Mouse (Mus musculus) C2C12 (cell line): Measurements from ENCODE around the gene Sipa1l3. TPM values are rescaled to one million over a fixed set of nuclear protein-coding genes. Genes with fewer than 3 reads are reported as not detected.
A peak's percentile ranks its signal among the peaks of the same experiment; 100 is the strongest.

ENCODE experiments used
- H3K27me3 ChIP-seq: one replicate; pipeline ENCODE4 v1.6.1; 2011; ENCODE audit not compliant: control insufficient read depth, insufficient read depth, insufficient read length
- H3K36me3 ChIP-seq: one replicate; pipeline ENCODE4 v1.6.1; 2011; ENCODE audit not compliant: control insufficient read depth, insufficient read depth
- H3K4me3 ChIP-seq: one replicate; pipeline ENCODE4 v1.5.1; 2011; ENCODE audit warnings: mild to moderate bottlenecking, control low read depth; ENCODE audit not compliant: poor library complexity, insufficient read depth, severe bottlenecking
- H3K79me2 ChIP-seq: one replicate; pipeline ENCODE4 v1.6.1; 2011; ENCODE audit not compliant: control insufficient read depth, insufficient read depth
- H3K79me3 ChIP-seq: one replicate; pipeline ENCODE4 v1.6.1; 2011; ENCODE audit warnings: low read depth, control low read depth
- H3ac ChIP-seq: one replicate; pipeline ENCODE3; 2011; ENCODE audit warnings: low read depth; ENCODE audit not compliant: control insufficient read depth, insufficient read length
- CEBPB ChIP-seq: IDR thresholded peaks from one replicate; pipeline ENCODE4 v1.6.1; 2011; ENCODE audit warnings: low read depth, mild to moderate bottlenecking, control low read depth, moderate library complexity
- CTCF ChIP-seq: IDR thresholded peaks from one replicate; pipeline ENCODE4 v1.5.1; 2011; ENCODE audit not compliant: control insufficient read depth, insufficient read depth, insufficient read length
- FOSL1 ChIP-seq: IDR thresholded peaks from one replicate; pipeline ENCODE4 v1.8.0; 2011; ENCODE audit warnings: mild to moderate bottlenecking, low read length; ENCODE audit not compliant: poor library complexity, insufficient read depth, severe bottlenecking
- MAX ChIP-seq: IDR thresholded peaks from one replicate; pipeline ENCODE4 v1.6.1; 2011; ENCODE audit warnings: mild to moderate bottlenecking, control low read depth
- MYOD1 ChIP-seq: IDR thresholded peaks from one replicate; pipeline ENCODE4 v1.6.1; 2011; ENCODE audit warnings: low read depth; ENCODE audit not compliant: control insufficient read depth, insufficient read length
- MYOG ChIP-seq: IDR thresholded peaks from one replicate; pipeline ENCODE4 v1.6.1; 2011; ENCODE audit not compliant: control insufficient read depth, insufficient read length; ENCODE audit errors: extremely low read depth
- USF1 ChIP-seq: IDR thresholded peaks from one replicate; pipeline ENCODE4 v1.6.1; 2011; ENCODE audit warnings: low read depth, mild to moderate bottlenecking, control low read depth, moderate library complexity
- polyA plus RNA-seq: library from polyadenylated mRNA; unstranded; fragments of >200 nt; fragmentation: generic; extraction: Trizol; gene quantifications from one replicate; pipeline ENCODE4 v1.2.1, GENCODE M21; 2012; ENCODE audit warnings: missing spikeins

Sipa1l3 gene
- polyA plus RNA-seq, 1 experiment: 30.1 TPM

- peak overlapping the region; percentile 38 for H3K4me3 ChIP-seq
- H3K36me3 ChIP-seq: no peaks in the 10 kb centered on the region
- no peak for TF ChIP-seq CTCF
- TF ChIP-seq USF1: no peak
- no peak for TF ChIP-seq MYOD1
- no peak for TF ChIP-seq FOSL1
- TF ChIP-seq MAX: no peak
- no peak for TF ChIP-seq CEBPB
- TF ChIP-seq MYOG: no peak
- H3K79me2 ChIP-seq: no peaks in the 10 kb centered on the region
- no peaks in the 10 kb centered on the region for H3K27me3 ChIP-seq
- peak overlapping the region; percentile 68 for H3ac ChIP-seq
- H3K79me3 ChIP-seq: no peaks in the 10 kb centered on the region
These were observed 210.9 kb downstream of the Sipa1l3 start for GRCm38 (mm10) chr7:29307350-29308104.

GRCm38 (mm10) chr7:29306619-29307018, 211.8 kb downstream of the Sipa1l3 start:
- no peak for TF ChIP-seq MAX
- no peak for TF ChIP-seq MYOD1
- TF ChIP-seq MYOG: no peak
- no peak for TF ChIP-seq FOSL1
- no peak for TF ChIP-seq CTCF
- no peak for TF ChIP-seq CEBPB
- no peak for TF ChIP-seq USF1
- Histone ChIP-seq H3K36me3 (no peaks in the 10 kb centered on the region), H3ac (no peak overlapping the region), H3K79me3 (no peaks in the 10 kb centered on the region), H3K4me3 (no peak overlapping the region), H3K27me3 (no peaks in the 10 kb centered on the region), H3K79me2 (no peaks in the 10 kb centered on the region)

GRCm38 (mm10) chr7:29306108-29306507, 212.3 kb downstream of the Sipa1l3 start:
- Histone ChIP-seq H3K4me3 (no peak overlapping the region), H3K36me3 (no peaks in the 10 kb centered on the region)

GRCm38 (mm10) chr7:29305263-29305988, 213.0 kb downstream of the Sipa1l3 start:
- no peaks in the 10 kb centered on the region for H3K27me3 ChIP-seq
- TF ChIP-seq USF1 (no peak), CEBPB (no peak)
- peak overlapping the region; percentile 62 for H3ac ChIP-seq
- H3K79me3 ChIP-seq: no peaks in the 10 kb centered on the region
- no peaks in the 10 kb centered on the region for H3K36me3 ChIP-seq
- no peaks in the 10 kb centered on the region for H3K79me2 ChIP-seq
- no peak overlapping the region for H3K4me3 ChIP-seq

More at GRCm38 (mm10) chr7:29306108-29306507, 212.3 kb downstream of the Sipa1l3 start:
- no peak for TF ChIP-seq CTCF
- TF ChIP-seq CEBPB: no peak
- TF ChIP-seq MYOD1: no peak
- TF ChIP-seq FOSL1: no peak
- no peak for TF ChIP-seq MAX
- no peak for TF ChIP-seq USF1
- TF ChIP-seq MYOG: no peak
- no peak overlapping the region for H3ac ChIP-seq
- no peaks in the 10 kb centered on the region for H3K79me2 ChIP-seq
- no peaks in the 10 kb centered on the region for H3K79me3 ChIP-seq
- no peaks in the 10 kb centered on the region for H3K27me3 ChIP-seq

GRCm38 (mm10) chr7:29304463-29305262, 213.8 kb downstream of the Sipa1l3 start:
- TF ChIP-seq MAX (no peak), USF1 (no peak), CTCF (no peak), MYOG (no peak), FOSL1 (no peak), CEBPB (no peak), MYOD1 (no peak)
- Histone ChIP-seq H3ac (peak overlapping the region; percentile 90), H3K27me3 (no peaks in the 10 kb centered on the region), H3K79me3 (no peaks in the 10 kb centered on the region), H3K4me3 (peak overlapping the region; percentile 53), H3K79me2 (no peaks in the 10 kb centered on the region), H3K36me3 (no peaks in the 10 kb centered on the region)
